Mouse (Mus musculus): Measurements from ENCODE around the gene Thpo. TPM values are rescaled to one million over a fixed set of nuclear protein-coding genes. Genes with fewer than 3 reads are reported as not detected.

The Thpo gene
- polyA plus RNA-seq, 1 experiment = 1.1 TPM

DNA sequence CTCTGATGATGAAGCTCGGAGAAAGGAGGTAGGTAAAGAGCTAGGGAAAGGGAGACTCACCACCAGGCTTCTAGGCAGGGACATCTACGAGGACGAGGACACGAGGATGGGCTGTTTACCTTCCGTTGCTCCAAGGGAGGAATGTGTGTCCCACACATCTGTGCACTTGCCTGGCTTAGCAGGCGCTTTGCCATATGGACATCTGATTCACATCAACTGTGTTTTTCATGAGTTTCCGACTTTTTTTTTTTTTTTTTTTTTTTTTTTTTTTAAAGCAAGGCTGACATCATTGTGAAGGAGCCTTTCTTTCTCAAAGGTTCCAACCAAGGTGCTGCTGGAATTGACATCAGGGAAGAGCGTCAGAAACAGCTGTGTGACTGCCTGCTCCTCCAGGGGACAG, 16.2 kb upstream of the Thpo start:
- no peak for DNase-seq

GRCm38 (mm10) chr16:20746641-20747040, 12.3 kb upstream of the Thpo start:
- H3K4me3 ChIP-seq (replicated peaks; ENCODE audit: extremely low read depth, low read depth, low read length) = no peak overlapping the region
- peak; percentile 46 for DNase-seq
- TF ChIP-seq POLR2A (IDR thresholded peaks at IDR 0.05; ENCODE audit: borderline replicate concordance, extremely low read depth, low read depth, low read length) (no peak), CTCF (IDR thresholded peaks at IDR 0.05; ENCODE audit: insufficient read depth, low read length) (no peak)

More for the DNA sequence above, 16.2 kb upstream of the Thpo start:
- no peak overlapping the region for H3K4me3 ChIP-seq (replicated peaks; ENCODE audit: extremely low read depth, low read depth, low read length)
- 41% methylated on average over 8 of the region's 8 CpGs for WGBS
- TF ChIP-seq POLR2A (IDR thresholded peaks at IDR 0.05; ENCODE audit: borderline replicate concordance, extremely low read depth, low read depth, low read length) (no peak), CTCF (IDR thresholded peaks at IDR 0.05; ENCODE audit: insufficient read depth, low read length) (no peak)
- H3K4me1 ChIP-seq (ENCODE audit: control insufficient read depth, insufficient read depth, low read length) = no peaks in the 10 kb centered on the region

DNA sequence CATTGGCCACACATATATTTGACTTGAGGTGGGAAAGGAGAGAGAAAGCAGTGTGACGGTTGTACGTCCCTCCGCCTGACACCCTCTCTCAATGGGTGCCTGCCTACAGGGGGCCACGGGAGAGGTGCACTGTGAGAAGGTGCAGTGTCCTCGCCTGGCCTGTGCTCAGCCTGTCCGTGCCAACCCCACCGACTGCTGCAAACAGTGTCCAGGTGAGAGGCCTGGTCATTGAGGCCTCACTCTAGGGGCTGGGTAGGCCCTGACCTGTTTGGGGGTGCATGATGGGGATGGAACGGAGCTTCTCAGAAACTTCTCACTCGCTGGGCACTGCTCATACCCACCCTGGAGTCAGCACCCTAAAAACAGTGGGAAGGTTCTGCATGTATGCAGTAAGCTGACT, 5.5 kb upstream of the Thpo start:
- 92% methylated on average over 9 of the region's 9 CpGs for WGBS
- Histone ChIP-seq H3K4me1 (ENCODE audit: control insufficient read depth, insufficient read depth, low read length) (no peaks in the 10 kb centered on the region), H3K4me3 (replicated peaks; ENCODE audit: extremely low read depth, low read depth, low read length) (no peak overlapping the region)
- TF ChIP-seq POLR2A (IDR thresholded peaks at IDR 0.05; ENCODE audit: borderline replicate concordance, extremely low read depth, low read depth, low read length) = no peak
- no peak for TF ChIP-seq CTCF (IDR thresholded peaks at IDR 0.05; ENCODE audit: insufficient read depth, low read length)
- no peak for DNase-seq

More at GRCm38 (mm10) chr16:20746641-20747040, 12.3 kb upstream of the Thpo start:
- 35% methylated on average over 6 of the region's 6 CpGs for WGBS
- no peaks in the 10 kb centered on the region for H3K4me1 ChIP-seq (ENCODE audit: control insufficient read depth, insufficient read depth, low read length)

DNA sequence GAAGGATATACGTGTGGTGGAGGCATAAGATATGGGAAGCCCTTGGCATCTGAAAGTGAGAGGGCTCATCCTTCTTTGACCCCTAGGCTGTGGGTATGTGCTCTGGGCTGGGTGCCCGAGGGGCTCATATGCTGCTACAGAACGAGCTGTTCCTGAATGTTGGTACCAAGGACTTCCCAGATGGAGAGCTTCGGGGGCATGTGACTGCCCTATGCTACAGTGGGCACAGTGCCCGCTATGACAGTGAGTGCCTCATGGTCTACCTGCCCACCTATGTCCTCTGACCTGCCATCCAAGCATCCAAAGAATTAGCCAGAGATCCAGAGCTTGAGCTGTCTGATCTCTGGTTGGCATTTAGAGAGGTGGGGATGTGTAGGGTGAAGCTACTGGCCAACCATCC, 2.5 kb upstream of the Thpo start:
- WGBS = 81% methylated on average over 5 of the region's 5 CpGs
- Histone ChIP-seq H3K4me3 (replicated peaks; ENCODE audit: extremely low read depth, low read depth, low read length) (no peak overlapping the region), H3K4me1 (ENCODE audit: control insufficient read depth, insufficient read depth, low read length) (0 out of 2 replicates have a peak, but pooled peaks cover 3% of the 10 kb centered on the region)
- TF ChIP-seq POLR2A (IDR thresholded peaks at IDR 0.05; ENCODE audit: borderline replicate concordance, extremely low read depth, low read depth, low read length) (no peak), CTCF (IDR thresholded peaks at IDR 0.05; ENCODE audit: insufficient read depth, low read length) (no peak)
- no peak for DNase-seq

DNA sequence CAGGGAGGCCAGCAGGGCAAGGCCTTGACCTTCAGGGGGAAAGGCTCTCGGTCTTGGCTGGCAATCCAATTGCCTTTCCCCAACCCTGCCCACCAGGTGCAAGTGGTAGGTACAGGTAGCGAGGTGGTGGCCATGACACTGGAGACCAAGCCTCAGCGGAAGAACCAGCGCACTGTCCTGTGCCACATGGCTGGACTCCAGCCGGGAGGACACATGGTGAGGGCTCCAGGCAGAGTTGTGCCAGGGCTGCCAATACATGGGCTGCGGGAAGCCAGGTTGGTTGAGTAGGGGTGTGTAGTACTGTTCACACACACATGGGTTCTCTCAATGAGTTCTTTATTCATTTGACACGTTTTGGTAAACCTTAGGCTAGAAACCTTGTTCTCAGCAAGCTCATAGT, 1.9 kb upstream of the Thpo start:
- TF ChIP-seq CTCF (IDR thresholded peaks at IDR 0.05; ENCODE audit: insufficient read depth, low read length) = no peak
- TF ChIP-seq POLR2A (IDR thresholded peaks at IDR 0.05; ENCODE audit: borderline replicate concordance, extremely low read depth, low read depth, low read length) = no peak
- no peak for DNase-seq
- Histone ChIP-seq H3K4me1 (ENCODE audit: control insufficient read depth, insufficient read depth, low read length) (0 out of 2 replicates have a peak, but pooled peaks cover 3% of the 10 kb centered on the region), H3K4me3 (replicated peaks; ENCODE audit: extremely low read depth, low read depth, low read length) (no peak overlapping the region)
- 85% methylated on average over 7 of the region's 7 CpGs for WGBS

- H3K4me1 ChIP-seq (ENCODE audit: control insufficient read depth, insufficient read depth, low read length) = 0 out of 2 replicates have a peak, but pooled peaks cover 3% of the 10 kb centered on the region
- DNase-seq = no peak
- H3K4me3 ChIP-seq (replicated peaks; ENCODE audit: extremely low read depth, low read depth, low read length) = no peak overlapping the region
- TF ChIP-seq POLR2A (IDR thresholded peaks at IDR 0.05; ENCODE audit: borderline replicate concordance, extremely low read depth, low read depth, low read length) (no peak), CTCF (IDR thresholded peaks at IDR 0.05; ENCODE audit: insufficient read depth, low read length) (no peak)
- 69% methylated on average over 5 of the region's 5 CpGs for WGBS
These were observed 1.3 kb upstream of the Thpo start for GRCm38 (mm10) chr16:20735651-20736050.

DNA sequence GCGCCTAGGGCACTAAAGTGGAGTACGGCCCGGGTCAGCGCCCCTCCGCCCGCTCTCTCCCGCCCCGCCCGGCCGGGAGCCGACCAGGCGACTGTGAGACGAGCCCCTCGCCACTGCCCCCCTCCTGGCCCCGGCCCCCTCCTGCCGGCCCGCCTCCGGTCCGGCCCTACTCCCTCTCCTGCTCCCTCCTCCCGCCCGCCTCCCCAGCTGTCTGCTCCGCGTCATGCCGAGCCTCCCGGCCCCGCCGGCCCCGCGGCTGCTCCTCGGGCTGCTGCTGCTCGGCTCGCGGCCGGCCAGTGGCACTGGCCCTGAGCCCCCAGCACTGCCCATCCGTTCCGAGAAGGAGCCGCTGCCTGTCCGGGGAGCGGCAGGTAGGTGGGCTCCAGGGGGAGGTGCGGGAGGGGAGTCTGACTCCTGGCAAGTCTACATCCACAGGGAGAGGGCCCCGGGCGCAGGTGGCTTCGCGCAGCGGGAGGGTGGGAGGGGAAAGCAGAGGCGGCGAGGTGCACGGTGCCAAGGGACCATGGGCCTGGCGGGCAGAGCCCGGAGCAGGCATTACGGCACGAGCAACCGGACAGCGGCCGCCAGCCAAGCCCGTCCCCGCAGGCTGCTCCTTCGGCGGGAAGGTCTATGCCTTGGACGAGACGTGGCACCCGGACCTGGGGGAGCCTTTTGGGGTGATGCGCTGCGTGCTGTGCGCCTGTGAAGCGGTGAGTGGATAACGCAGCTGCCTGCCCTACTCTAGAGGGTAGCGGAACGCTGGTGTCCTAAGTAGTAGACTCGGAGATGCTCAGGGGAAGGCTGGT, 1.2 kb downstream of the Thpo start, which contains the start of gene Chrd:
TSS of gene Chrd (plus strand) at position 203 of the 806 bp plus-strand sequence.
- under 1% methylated on average over 61 of the region's 70 CpGs for WGBS
- H3K4me3 ChIP-seq (replicated peaks; ENCODE audit: extremely low read depth, low read depth, low read length) = peak within 1 kb of the TSS; percentile 57
- H3K4me1 ChIP-seq (ENCODE audit: control insufficient read depth, insufficient read depth, low read length) = 0 out of 2 replicates have a peak, but pooled peaks cover 3% of the 10 kb centered on the region
- no peak for TF ChIP-seq POLR2A (IDR thresholded peaks at IDR 0.05; ENCODE audit: borderline replicate concordance, extremely low read depth, low read depth, low read length)
- no peak for TF ChIP-seq CTCF (IDR thresholded peaks at IDR 0.05; ENCODE audit: insufficient read depth, low read length)
- DNase-seq = peak; percentile 53

- TF ChIP-seq POLR2A (IDR thresholded peaks at IDR 0.05; ENCODE audit: borderline replicate concordance, extremely low read depth, low read depth, low read length) = no peak
- no peak for TF ChIP-seq CTCF (IDR thresholded peaks at IDR 0.05; ENCODE audit: insufficient read depth, low read length)
- Histone ChIP-seq H3K4me1 (ENCODE audit: control insufficient read depth, insufficient read depth, low read length) (0 out of 2 replicates have a peak, but pooled peaks cover 3% of the 10 kb centered on the region), H3K4me3 (replicated peaks; ENCODE audit: extremely low read depth, low read depth, low read length) (peak overlapping the region; percentile 57)
- no peak for DNase-seq
- WGBS = 3% methylated on average over 27 of the region's 30 CpGs
These were observed 1.9 kb downstream of the Thpo start for GRCm38 (mm10) chr16:20732251-20732924.

DNA sequence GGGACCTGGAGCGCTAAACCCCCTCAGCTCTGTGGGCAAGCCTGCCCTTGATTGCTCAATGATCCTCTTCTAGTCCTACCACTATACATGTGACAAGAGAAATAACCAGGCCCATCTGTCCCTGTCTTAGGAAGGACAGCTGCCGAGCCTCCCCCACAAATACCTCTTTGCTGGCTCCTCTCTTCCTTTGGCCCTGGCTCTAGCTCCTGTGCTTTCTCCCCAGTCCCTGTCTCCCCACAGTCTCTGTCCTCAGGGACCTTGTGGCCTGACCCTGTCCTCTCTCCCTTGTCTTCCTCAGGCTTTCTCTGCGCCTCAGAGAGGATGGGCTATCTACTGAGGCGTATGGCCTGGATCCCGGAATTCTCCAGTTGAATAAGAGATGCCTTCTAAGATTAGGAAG, 2.6 kb downstream of the Thpo start:
- no peak for DNase-seq
- TF ChIP-seq POLR2A (IDR thresholded peaks at IDR 0.05; ENCODE audit: borderline replicate concordance, extremely low read depth, low read depth, low read length) = no peak
- TF ChIP-seq CTCF (IDR thresholded peaks at IDR 0.05; ENCODE audit: insufficient read depth, low read length) = no peak
- Histone ChIP-seq H3K4me3 (replicated peaks; ENCODE audit: extremely low read depth, low read depth, low read length) (no peak overlapping the region), H3K4me1 (ENCODE audit: control insufficient read depth, insufficient read depth, low read length) (0 out of 2 replicates have a peak, but pooled peaks cover 3% of the 10 kb centered on the region)
- 68% methylated on average over 5 of the region's 5 CpGs for WGBS
